Mouse (Mus musculus): ENCODE data around the gene Gpr142. TPM values are rescaled to one million over a fixed set of nuclear protein-coding genes. Genes with fewer than 3 reads are reported as not detected.
A peak's percentile ranks its signal among the peaks of the same experiment; 100 is the strongest.

The Gpr142 gene
- not detected for polyA plus RNA-seq (2017; shearing (Covaris generic))

- ATAC-seq, result no peak
Measured at GRCm38 (mm10) chr11:114798624-114799023, at the start of gene Gpr142. Gene Gpr142 (plus strand): TSS chr11:114798924.

- no peak for ATAC-seq
Measured at GRCm38 (mm10) chr11:114764820-114765818, 33.6 kb upstream of the Gpr142 start, which contains the start of gene Kif19a. Gene Kif19a (plus strand): TSS chr11:114765388.

- ATAC-seq, result no peak
Measured at GRCm38 (mm10) chr11:114769911-114770310, 28.8 kb upstream of the Gpr142 start.

GRCm38 (mm10) chr11:114771896-114772295 is 26.8 kb upstream of the Gpr142 start:
- ATAC-seq, result no peak

- ATAC-seq, result no peak
Measured at GRCm38 (mm10) chr11:114780076-114780475, 18.6 kb upstream of the Gpr142 start.

GRCm38 (mm10) chr11:114785892-114786291 is 12.8 kb upstream of the Gpr142 start:
- no peak for ATAC-seq

GRCm38 (mm10) chr11:114786326-114786725 is 12.4 kb upstream of the Gpr142 start:
- no peak for ATAC-seq

GRCm38 (mm10) chr11:114787611-114788010 is 11.1 kb upstream of the Gpr142 start:
- no peak for ATAC-seq

GRCm38 (mm10) chr11:114789061-114789714 is 9.5 kb upstream of the Gpr142 start:
- ATAC-seq, result peak; percentile 28

- ATAC-seq, result no peak
Measured at GRCm38 (mm10) chr11:114789716-114790115, 9.0 kb upstream of the Gpr142 start.

- no peak for ATAC-seq
Measured at GRCm38 (mm10) chr11:114790171-114790570, 8.6 kb upstream of the Gpr142 start.

- no peak for ATAC-seq
Measured at GRCm38 (mm10) chr11:114790841-114791240, 7.9 kb upstream of the Gpr142 start.

GRCm38 (mm10) chr11:114791351-114791889 is 7.3 kb upstream of the Gpr142 start:
- no peak for ATAC-seq

GRCm38 (mm10) chr11:114791891-114792411 is 6.8 kb upstream of the Gpr142 start:
- ATAC-seq, result no peak

GRCm38 (mm10) chr11:114792931-114793494 is 5.7 kb upstream of the Gpr142 start:
- no peak for ATAC-seq

- ATAC-seq, result no peak
Measured at GRCm38 (mm10) chr11:114793868-114794545, 4.7 kb upstream of the Gpr142 start.

GRCm38 (mm10) chr11:114794691-114795090 is 4.0 kb upstream of the Gpr142 start:
- no peak for ATAC-seq

- ATAC-seq, result no peak
Measured at GRCm38 (mm10) chr11:114795231-114795746, 3.4 kb upstream of the Gpr142 start.

GRCm38 (mm10) chr11:114795848-114796322 is 2.8 kb upstream of the Gpr142 start, which contains the start of gene Btbd17:
Gene Btbd17 (minus strand): TSS chr11:114795945.
- no peak for ATAC-seq

- ATAC-seq, result no peak
Measured at GRCm38 (mm10) chr11:114797176-114797575, 1.5 kb upstream of the Gpr142 start.

GRCm38 (mm10) chr11:114797981-114798380 is 743 bp upstream of the Gpr142 start:
- ATAC-seq, result no peak

Measured in inflammation-experienced regulatory T-cells, adult 6 months (primary cell).